Mouse (Mus musculus) hindbrain, embryonic 13.5 days (tissue): ENCODE measurements around the gene Itpr1. TPM values are rescaled to one million over a fixed set of nuclear protein-coding genes. Genes with fewer than 3 reads are reported as not detected.

ENCODE experiments used
- ATAC-seq: fragments of 200-750 bp; cut with Nextera tagmentation; 2 replicates; pipeline ENCODE4 v1.8.0; 2017; ENCODE audit warnings: moderate TSS enrichment; ENCODE audit not compliant: low FRiP score
- H3K27ac ChIP-seq: fragments of 300-500 bp; sonication (generic); 2 replicates; pipeline ENCODE4 v1.5.1; 2015; ENCODE audit warnings: inconsistent platforms, mild to moderate bottlenecking, moderate library complexity
- H3K27me3 ChIP-seq: fragments of 300-500 bp; sonication (generic); 2 replicates; pipeline ENCODE4 v1.6.1; 2015; ENCODE audit warnings: mild to moderate bottlenecking, inconsistent platforms
- H3K36me3 ChIP-seq: fragments of 300-500 bp; sonication (generic); 2 replicates; pipeline ENCODE4 v1.6.1; 2015; ENCODE audit warnings: mild to moderate bottlenecking, inconsistent platforms
- H3K4me1 ChIP-seq: fragments of 300-500 bp; sonication (generic); replicated peaks from 2 replicates; pipeline ENCODE4 v1.6.1; 2015; ENCODE audit warnings: inconsistent platforms
- H3K4me2 ChIP-seq: fragments of 300-500 bp; sonication (generic); 2 replicates; pipeline ENCODE4 v1.6.1; 2015; ENCODE audit warnings: inconsistent platforms, mild to moderate bottlenecking, moderate library complexity
- H3K4me3 ChIP-seq: fragments of 300-500 bp; sonication (generic); 2 replicates; pipeline ENCODE4 v1.5.1; 2015; ENCODE audit warnings: mild to moderate bottlenecking, inconsistent platforms
- H3K9ac ChIP-seq: fragments of 300-500 bp; sonication (generic); 2 replicates; pipeline ENCODE4 v1.6.1; 2015; ENCODE audit warnings: mild to moderate bottlenecking, inconsistent platforms
- H3K9me3 ChIP-seq: fragments of 300-500 bp; sonication (generic); 2 replicates; pipeline ENCODE4 v1.6.1; 2016; ENCODE audit warnings: inconsistent platforms
- WGBS: fragments of 180-500 bp; shearing (Covaris S2); methylation state at CpG from one replicate; pipeline ENCODE4 v1.1.7; 2015; 5-methylcytosine and 5-hydroxymethylcytosine counted together
- polyA plus RNA-seq: library from polyadenylated mRNA; unstranded; fragments of >200 nt; fragmentation: Nextera tagmentation; extraction: Ambion mirVana; gene quantifications from 2 replicates; pipeline ENCODE4 v1.2.1, GENCODE M21; 2015

The Itpr1 gene
- polyA plus RNA-seq, 1 experiment from 2014 or later: 6.1 TPM

GRCm38 (mm10) chr6:108303619-108304567 is 91.0 kb downstream of the Itpr1 start:
- H3K9ac ChIP-seq: no peak overlapping the region
- no peak overlapping the region for H3K27ac ChIP-seq
- H3K4me3 ChIP-seq: no peak overlapping the region
- H3K9me3 ChIP-seq: no peaks in the 10 kb centered on the region
- no peaks in the 10 kb centered on the region for H3K27me3 ChIP-seq
- no peak overlapping the region for H3K4me2 ChIP-seq
- H3K4me1 ChIP-seq: peaks cover 14% of the 10 kb centered on the region
- no peak for ATAC-seq
- no peaks in the 10 kb centered on the region for H3K36me3 ChIP-seq
- WGBS: 94% methylated on average over 12 of the region's 12 CpGs

- Histone ChIP-seq H3K9ac (no peak overlapping the region), H3K27ac (no peak overlapping the region), H3K27me3 (no peaks in the 10 kb centered on the region), H3K9me3 (no peaks in the 10 kb centered on the region), H3K4me1 (peaks cover 26% of the 10 kb centered on the region), H3K4me3 (no peak overlapping the region), H3K36me3 (no peaks in the 10 kb centered on the region), H3K4me2 (no peak overlapping the region)
- WGBS: 78% methylated on average over 12 of the region's 12 CpGs
- no peak for ATAC-seq
Measured at GRCm38 (mm10) chr6:108305171-108305779, 92.4 kb downstream of the Itpr1 start.

GRCm38 (mm10) chr6:108306240-108306639 is 93.3 kb downstream of the Itpr1 start:
- 78% methylated on average over 11 of the region's 11 CpGs for WGBS
- H3K27me3 ChIP-seq: no peaks in the 10 kb centered on the region
- no peak overlapping the region for H3K4me3 ChIP-seq
- no peak overlapping the region for H3K4me2 ChIP-seq
- ATAC-seq: no peak
- no peaks in the 10 kb centered on the region for H3K9me3 ChIP-seq
- no peak overlapping the region for H3K27ac ChIP-seq
- H3K36me3 ChIP-seq: no peaks in the 10 kb centered on the region
- H3K9ac ChIP-seq: no peak overlapping the region
- peaks cover 26% of the 10 kb centered on the region for H3K4me1 ChIP-seq

GRCm38 (mm10) chr6:108306910-108307584 is 94.2 kb downstream of the Itpr1 start:
- H3K4me1 ChIP-seq: peaks cover 26% of the 10 kb centered on the region
- no peak overlapping the region for H3K4me2 ChIP-seq
- 74% methylated on average over 9 of the region's 9 CpGs for WGBS
- ATAC-seq: no peak
- H3K9me3 ChIP-seq: no peaks in the 10 kb centered on the region
- H3K4me3 ChIP-seq: no peak overlapping the region
- H3K9ac ChIP-seq: no peak overlapping the region
- H3K27ac ChIP-seq: no peak overlapping the region
- H3K27me3 ChIP-seq: no peaks in the 10 kb centered on the region
- H3K36me3 ChIP-seq: no peaks in the 10 kb centered on the region

DNA sequence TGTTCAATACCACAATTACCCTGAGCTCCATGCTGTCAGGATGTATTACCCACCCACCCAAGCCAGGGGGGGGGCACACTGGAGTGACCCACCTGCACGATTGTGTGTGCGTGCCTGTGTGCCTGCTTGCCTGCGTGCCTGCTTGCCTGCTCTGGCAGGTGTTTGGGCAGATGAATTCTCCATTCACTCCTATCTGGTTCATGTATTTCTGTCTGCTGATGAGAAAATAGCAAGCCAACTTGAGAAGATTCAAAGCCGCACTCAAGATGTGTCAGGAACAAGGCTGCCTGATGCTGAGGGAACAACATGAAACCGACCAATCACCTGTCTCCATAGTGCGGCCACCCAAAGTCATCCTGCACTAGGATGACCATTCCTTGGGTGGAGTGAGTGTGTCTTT is 94.9 kb downstream of the Itpr1 start:
- H3K4me3 ChIP-seq: no peak overlapping the region
- H3K27me3 ChIP-seq: no peaks in the 10 kb centered on the region
- no peak for ATAC-seq
- WGBS: 98% methylated on average over 6 of the region's 6 CpGs
- H3K4me2 ChIP-seq: no peak overlapping the region
- peaks cover 26% of the 10 kb centered on the region for H3K4me1 ChIP-seq
- H3K27ac ChIP-seq: no peak overlapping the region
- no peaks in the 10 kb centered on the region for H3K36me3 ChIP-seq
- H3K9ac ChIP-seq: no peak overlapping the region
- no peaks in the 10 kb centered on the region for H3K9me3 ChIP-seq

DNA sequence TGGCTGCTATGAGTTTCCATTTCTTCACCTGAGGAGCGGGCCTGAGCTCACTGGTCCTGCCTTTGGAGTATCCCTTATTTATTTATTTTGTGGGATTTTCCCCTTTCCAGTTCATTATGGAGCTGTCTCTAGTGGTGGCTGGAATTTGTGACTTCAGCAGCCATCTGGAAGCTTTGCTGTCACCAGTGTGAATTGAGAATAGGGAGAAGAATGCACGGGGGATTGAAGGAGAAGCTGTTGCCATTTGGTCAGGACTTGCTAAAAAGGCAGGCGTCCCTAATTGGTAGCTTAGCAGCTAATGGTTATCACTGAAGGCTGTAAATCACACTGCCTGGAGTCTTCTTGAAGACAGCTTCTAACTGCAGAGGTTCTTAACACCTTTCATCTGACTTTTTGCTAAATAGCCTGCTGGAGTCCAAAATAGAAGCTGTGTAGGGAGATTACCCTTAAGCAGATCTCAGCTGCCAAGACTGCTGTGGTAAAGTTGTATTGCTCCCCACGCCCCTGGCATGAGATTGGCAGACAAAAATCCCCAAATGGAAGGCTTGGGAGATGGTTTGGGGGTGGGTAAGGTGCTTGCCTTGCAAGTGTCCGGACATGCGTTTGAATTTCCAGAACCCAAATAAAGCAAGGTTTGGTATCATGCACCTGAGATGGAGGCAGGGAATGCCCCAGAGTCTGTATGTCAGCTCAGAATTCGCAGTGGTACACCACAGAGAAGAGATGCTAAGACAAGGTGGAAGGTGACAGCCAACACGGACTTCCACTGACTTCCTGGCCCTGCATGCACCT is 96.7 kb downstream of the Itpr1 start:
- no peaks in the 10 kb centered on the region for H3K9me3 ChIP-seq
- no peak overlapping the region for H3K4me3 ChIP-seq
- ATAC-seq: no peak
- no peak overlapping the region for H3K27ac ChIP-seq
- H3K4me1 ChIP-seq: peaks cover 26% of the 10 kb centered on the region
- no peak overlapping the region for H3K4me2 ChIP-seq
- no peaks in the 10 kb centered on the region for H3K27me3 ChIP-seq
- H3K9ac ChIP-seq: no peak overlapping the region
- 70% methylated on average over 8 of the region's 8 CpGs for WGBS
- no peaks in the 10 kb centered on the region for H3K36me3 ChIP-seq

DNA sequence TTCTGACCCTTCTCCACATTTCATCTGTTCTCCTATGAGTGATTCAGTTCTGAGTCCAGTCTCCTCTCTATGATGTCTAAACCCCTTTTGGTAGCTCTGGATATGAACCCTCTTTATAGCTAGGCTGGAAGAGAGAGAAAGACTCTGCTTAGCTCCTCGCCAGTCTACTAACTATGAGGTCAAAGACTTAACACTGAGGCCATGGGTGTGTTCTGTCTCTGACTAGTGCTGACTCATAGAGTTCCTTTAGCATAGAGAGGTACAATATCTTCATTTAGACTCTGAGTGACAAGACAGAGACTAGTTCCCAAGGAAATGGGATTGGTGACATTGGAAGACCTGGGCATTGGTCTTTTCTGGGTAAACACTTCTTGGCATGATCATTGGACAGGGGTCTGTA is 100.2 kb downstream of the Itpr1 start:
- Histone ChIP-seq H3K4me1 (peaks cover 26% of the 10 kb centered on the region), H3K36me3 (no peaks in the 10 kb centered on the region), H3K9ac (no peak overlapping the region), H3K4me2 (no peak overlapping the region), H3K4me3 (no peak overlapping the region), H3K27ac (no peak overlapping the region), H3K9me3 (no peaks in the 10 kb centered on the region), H3K27me3 (no peaks in the 10 kb centered on the region)
- 90% methylated on average over 1 of the region's 1 CpGs for WGBS
- ATAC-seq: no peak

DNA sequence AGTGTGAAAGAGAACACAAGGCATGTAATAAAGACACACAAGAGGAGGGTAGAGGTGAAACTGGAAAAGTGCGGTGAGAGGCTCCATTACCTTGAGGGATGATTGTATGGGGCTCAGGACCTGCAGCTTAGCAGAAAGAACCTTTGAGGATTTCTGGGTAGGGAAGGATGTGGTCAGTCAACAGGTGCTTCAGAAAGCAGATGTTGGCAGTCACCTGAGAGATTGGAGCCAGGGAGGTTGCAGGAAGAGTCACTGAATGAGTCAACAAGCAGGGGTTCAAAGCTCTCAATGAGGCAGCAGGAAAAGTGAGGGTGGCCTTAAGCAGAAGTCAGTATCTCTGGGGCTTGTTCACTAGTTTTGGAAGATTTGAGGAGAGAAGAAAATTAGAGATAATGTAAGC is 101.1 kb downstream of the Itpr1 start:
- H3K27me3 ChIP-seq: no peaks in the 10 kb centered on the region
- H3K9me3 ChIP-seq: no peaks in the 10 kb centered on the region
- H3K4me1 ChIP-seq: peaks cover 17% of the 10 kb centered on the region
- H3K4me3 ChIP-seq: no peak overlapping the region
- no peak for ATAC-seq
- H3K36me3 ChIP-seq: no peaks in the 10 kb centered on the region
- 97% methylated on average over 1 of the region's 1 CpGs for WGBS
- H3K4me2 ChIP-seq: no peak overlapping the region
- H3K9ac ChIP-seq: no peak overlapping the region
- H3K27ac ChIP-seq: no peak overlapping the region

DNA sequence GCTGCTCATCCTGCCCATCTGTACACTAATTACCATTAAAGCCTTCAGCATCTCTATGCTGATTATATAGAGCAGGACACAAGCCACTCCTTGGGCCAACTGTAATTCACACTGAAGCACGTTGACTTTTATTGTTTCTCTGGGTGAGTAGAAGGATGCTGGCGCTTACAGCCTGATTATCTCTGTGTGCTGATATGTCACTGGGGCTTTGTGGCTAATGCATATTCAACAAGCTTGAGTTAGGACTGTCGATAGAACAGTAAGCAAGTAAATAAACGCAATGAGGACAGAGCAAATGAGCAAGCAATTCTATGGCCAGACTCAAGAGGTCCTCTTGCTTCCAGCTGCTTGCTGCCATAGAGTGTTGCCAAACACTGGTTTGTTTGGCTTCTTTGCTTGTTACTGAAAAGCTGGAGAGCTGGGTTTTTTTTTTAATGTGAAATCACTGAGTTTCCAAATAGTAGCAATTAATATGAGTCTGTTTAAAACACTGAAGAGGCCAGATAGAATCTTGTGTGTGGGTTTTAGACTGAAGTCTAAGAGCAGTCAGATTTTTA is 103.5 kb downstream of the Itpr1 start:
- Histone ChIP-seq H3K27me3 (no peaks in the 10 kb centered on the region), H3K36me3 (no peaks in the 10 kb centered on the region), H3K9me3 (no peaks in the 10 kb centered on the region), H3K9ac (no peak overlapping the region), H3K27ac (no peak overlapping the region), H3K4me2 (no peak overlapping the region), H3K4me1 (peaks cover 6% of the 10 kb centered on the region; the same call in 1 of the 2 replicates), H3K4me3 (no peak overlapping the region)
- 48% methylated on average over 4 of the region's 4 CpGs for WGBS
- no peak for ATAC-seq

DNA sequence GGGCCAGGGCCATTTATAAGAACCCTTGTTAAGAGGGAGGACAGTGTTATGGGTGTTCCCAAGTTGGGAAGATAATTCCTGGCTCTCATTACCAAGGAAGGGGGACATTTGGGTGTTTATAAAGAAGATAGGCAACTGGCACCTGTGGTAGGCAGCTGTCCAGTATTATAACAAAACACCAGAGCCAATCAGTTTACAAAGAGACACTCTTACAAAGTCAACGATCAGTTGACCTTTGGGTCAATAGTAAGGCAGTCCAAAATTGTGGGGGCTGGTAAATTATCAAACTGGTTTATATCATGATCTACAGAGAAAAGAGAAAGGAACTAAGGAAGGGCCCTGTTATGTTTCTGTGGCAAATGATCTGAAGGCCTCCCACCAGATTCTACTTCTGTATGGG is 104.1 kb downstream of the Itpr1 start:
- H3K36me3 ChIP-seq: no peaks in the 10 kb centered on the region
- H3K4me3 ChIP-seq: no peak overlapping the region
- no peak for ATAC-seq

DNA sequence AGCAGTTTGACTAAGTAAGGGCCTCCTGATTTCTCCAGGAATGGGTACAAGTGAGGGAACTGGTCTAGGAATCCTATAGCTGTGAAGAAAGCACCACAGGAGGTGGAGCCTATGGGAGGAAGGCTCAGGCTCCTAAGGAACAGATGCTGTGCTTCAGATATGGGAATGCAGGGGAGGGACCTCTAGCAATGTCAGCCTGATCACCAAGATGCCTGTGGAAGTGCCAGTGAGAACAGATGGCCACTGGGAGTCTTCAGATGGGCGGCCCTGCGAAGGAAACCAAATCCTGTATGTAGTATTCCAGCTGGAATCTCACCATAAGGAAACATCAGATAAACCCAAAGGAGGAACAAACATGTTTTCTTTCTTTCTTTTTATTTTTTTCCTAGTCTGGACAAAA is 108.8 kb downstream of the Itpr1 start:
- Histone ChIP-seq H3K27me3 (no peaks in the 10 kb centered on the region), H3K9me3 (no peaks in the 10 kb centered on the region), H3K4me3 (no peak overlapping the region), H3K4me1 (no peaks in the 10 kb centered on the region; the same call in 1 of the 2 replicates), H3K36me3 (no peaks in the 10 kb centered on the region), H3K4me2 (no peak overlapping the region), H3K27ac (no peak overlapping the region), H3K9ac (no peak overlapping the region)
- ATAC-seq: no peak
- 89% methylated on average over 2 of the region's 2 CpGs for WGBS

More for the DNA sequence above, 104.1 kb downstream of the Itpr1 start:
- Histone ChIP-seq H3K27me3 (no peaks in the 10 kb centered on the region), H3K4me2 (no peak overlapping the region), H3K9ac (no peak overlapping the region), H3K27ac (no peak overlapping the region), H3K9me3 (no peaks in the 10 kb centered on the region), H3K4me1 (peaks cover 6% of the 10 kb centered on the region; the same call in 1 of the 2 replicates)
- WGBS: 92% methylated on average over 1 of the region's 1 CpGs
